Mouse (Mus musculus) heart, postnatal 10 days (tissue): ENCODE measurements at regions not wholly inside any gene's neighbourhood (a gene's known extent, or its start where the extent isn't known, plus 50 kb on each side); places are given as distances from the start of the nearest gene placed in this dataset.

ENCODE experiments used
- DNase-seq, 2 experiments: peaks; one replicate each; pipeline ENCODE4 v3.0.0; 2021
- intact Hi-C: fragments of 180-260 bp; cut with DNase I; formaldehyde crosslinking; loops from one replicate; pipeline ENCODE4 v1.15.1; 2025

GRCm38 (mm10) chr17:83164728-83165127 lies 50.4 kb upstream of the Pkdcc start:
- intact Hi-C loops, result no loop called here
- DNase-seq, result no peak

GRCm38 (mm10) chr17:83165140-83165539 lies 50.0 kb upstream of the Pkdcc start:
- intact Hi-C loops, result no loop called here
- DNase-seq, result no peak
